Mouse (Mus musculus) embryonic facial prominence, embryonic 14.5 days (tissue): ENCODE results near the gene Eif1b. TPM values are rescaled to one million over a fixed set of nuclear protein-coding genes. Genes with fewer than 3 reads are reported as not detected.
A peak's percentile ranks its signal among the peaks of the same experiment; 100 is the strongest.
"Not testable (repeated sequence)": the region's sequence is repeated elsewhere in the genome, so short reads cannot be mapped to it uniquely, and the experiment has no call there.

Source experiments
- ATAC-seq: fragments of 200-750 bp; cut with Nextera tagmentation; 2 replicates; pipeline ENCODE4 v1.8.0; 2017; ENCODE audit warnings: low read depth, moderate number of reproducible peaks, moderate TSS enrichment
- DNase-seq: peaks from one replicate; pipeline ENCODE4 v3.0.0-alpha.2; 2015; ENCODE audit warnings: low spot score
- H3K27ac ChIP-seq: fragments of 300-500 bp; sonication (generic); replicated peaks from 2 replicates; pipeline ENCODE4 v1.5.1; 2014; ENCODE audit warnings: low read depth, mild to moderate bottlenecking, low read length, moderate library complexity
- H3K27me3 ChIP-seq: fragments of 300-500 bp; sonication (generic); replicated peaks from 2 replicates; pipeline ENCODE4 v1.6.1; 2014; ENCODE audit warnings: low read length; ENCODE audit not compliant: control insufficient read depth, insufficient read depth
- H3K36me3 ChIP-seq: fragments of 300-500 bp; sonication (generic); 2 replicates; pipeline ENCODE4 v1.6.1; 2014; ENCODE audit warnings: low read length, mixed read lengths; ENCODE audit not compliant: control insufficient read depth, insufficient read depth
- H3K4me1 ChIP-seq: fragments of 300-500 bp; sonication (generic); 2 replicates; pipeline ENCODE4 v1.6.1; 2014; ENCODE audit warnings: antibody characterized with exemption, low read length; ENCODE audit not compliant: control insufficient read depth, insufficient read depth
- H3K4me2 ChIP-seq: fragments of 300-500 bp; sonication (generic); 2 replicates; pipeline ENCODE4 v1.6.1; 2014; ENCODE audit warnings: low read depth, mild to moderate bottlenecking, low read length, moderate library complexity, mixed read lengths
- H3K4me3 ChIP-seq: fragments of 300-500 bp; sonication (generic); 2 replicates; pipeline ENCODE4 v1.5.1; 2014; ENCODE audit warnings: low read depth, mild to moderate bottlenecking, low read length
- H3K9ac ChIP-seq: fragments of 300-500 bp; sonication (generic); 2 replicates; pipeline ENCODE4 v1.6.1; 2014; ENCODE audit warnings: low read depth, mild to moderate bottlenecking, low read length, moderate library complexity, mixed read lengths
- H3K9me3 ChIP-seq: fragments of 300-500 bp; sonication (generic); 2 replicates; pipeline ENCODE4 v1.6.1; 2016; ENCODE audit warnings: low read length; ENCODE audit not compliant: control insufficient read depth
- WGBS: fragments of 180-500 bp; shearing (Covaris S2); extraction: QIAGEN DNeasy Blood & Tissue Kit; methylation state at CpG from one replicate; pipeline ENCODE4 v1.1.7; 2014; 5-methylcytosine and 5-hydroxymethylcytosine counted together
- polyA plus RNA-seq: library from polyadenylated mRNA; unstranded; fragments of >200 nt; fragmentation: Nextera tagmentation; extraction: Ambion mirVana; gene quantifications from 2 replicates; pipeline ENCODE4 v1.2.1, GENCODE M21; 2014

The Eif1b gene
- polyA plus RNA-seq, 1 experiment from 2014 or later = 160 TPM

GRCm38 (mm10) chr9:120528815-120529510, 36.9 kb downstream of the Eif1b start:
- H3K9ac ChIP-seq = no peak overlapping the region
- no peaks in the 10 kb centered on the region for H3K36me3 ChIP-seq
- ATAC-seq (no peak; the same call in 1 of the 2 replicates), DNase-seq (peak; percentile 61)
- no peak overlapping the region for H3K4me3 ChIP-seq
- no peaks in the 10 kb centered on the region for H3K9me3 ChIP-seq
- peak overlapping the region; percentile 29; the same call in 1 of the 2 replicates for H3K27ac ChIP-seq
- no peak overlapping the region for H3K4me2 ChIP-seq
- 70% methylated on average over 17 of the region's 17 CpGs for WGBS
- H3K27me3 ChIP-seq = no peaks in the 10 kb centered on the region
- H3K4me1 ChIP-seq = peaks cover 4% of the 10 kb centered on the region; the same call in 1 of the 2 replicates

DNA sequence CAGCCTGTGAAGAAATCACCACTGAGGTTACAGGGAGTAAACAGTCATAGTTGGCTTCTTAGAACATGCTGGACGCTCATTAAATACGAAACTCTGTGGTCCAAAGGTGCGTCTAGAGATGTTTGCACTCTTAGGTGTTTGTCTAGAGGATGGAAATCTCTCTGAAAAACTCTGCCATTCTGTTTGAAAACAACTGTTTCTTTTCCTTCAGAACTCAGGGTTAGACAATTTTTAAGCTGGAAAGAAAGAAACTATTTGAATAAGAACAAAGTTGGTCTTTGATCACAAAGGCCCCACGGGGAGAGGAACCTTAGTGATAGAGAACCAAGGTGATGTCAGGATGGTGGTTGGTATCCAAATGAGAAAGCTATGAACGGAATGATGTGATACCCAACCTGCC, 38.4 kb downstream of the Eif1b start:
- Histone ChIP-seq H3K27ac (no peak overlapping the region), H3K36me3 (no peaks in the 10 kb centered on the region), H3K9me3 (no peaks in the 10 kb centered on the region), H3K27me3 (no peaks in the 10 kb centered on the region), H3K9ac (no peak overlapping the region), H3K4me2 (no peak overlapping the region), H3K4me3 (no peak overlapping the region), H3K4me1 (peaks cover 4% of the 10 kb centered on the region; the same call in 1 of the 2 replicates)
- ATAC-seq (no peak), DNase-seq (no peak)
- 88% methylated on average over 5 of the region's 5 CpGs for WGBS

DNA sequence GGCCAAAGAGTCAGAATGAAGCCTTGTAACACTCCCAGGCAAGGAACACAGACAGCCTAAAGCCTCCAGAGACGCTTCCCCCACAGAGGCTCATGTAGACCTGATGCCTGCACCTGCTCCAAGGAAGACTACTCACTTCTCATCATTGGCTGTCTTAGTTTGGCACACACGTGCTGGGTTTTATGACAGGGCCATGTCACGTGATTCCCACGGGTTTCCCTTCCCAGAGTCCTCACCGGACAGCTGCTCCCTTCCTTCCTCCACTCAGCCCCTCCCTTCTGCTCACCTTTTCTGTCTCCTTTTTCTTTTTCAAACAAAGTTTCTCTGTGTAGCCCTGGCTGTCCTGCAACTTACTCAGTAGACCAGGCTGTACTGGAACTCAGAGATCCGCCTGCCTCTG, 40.0 kb downstream of the Eif1b start:
- Histone ChIP-seq H3K27ac (no peak overlapping the region), H3K4me2 (no peak overlapping the region), H3K4me3 (no peak overlapping the region), H3K36me3 (no peaks in the 10 kb centered on the region), H3K27me3 (no peaks in the 10 kb centered on the region), H3K4me1 (peaks cover 4% of the 10 kb centered on the region; the same call in 1 of the 2 replicates), H3K9me3 (no peaks in the 10 kb centered on the region), H3K9ac (no peak overlapping the region)
- ATAC-seq (no peak), DNase-seq (no peak)
- 85% methylated on average over 6 of the region's 6 CpGs for WGBS

DNA sequence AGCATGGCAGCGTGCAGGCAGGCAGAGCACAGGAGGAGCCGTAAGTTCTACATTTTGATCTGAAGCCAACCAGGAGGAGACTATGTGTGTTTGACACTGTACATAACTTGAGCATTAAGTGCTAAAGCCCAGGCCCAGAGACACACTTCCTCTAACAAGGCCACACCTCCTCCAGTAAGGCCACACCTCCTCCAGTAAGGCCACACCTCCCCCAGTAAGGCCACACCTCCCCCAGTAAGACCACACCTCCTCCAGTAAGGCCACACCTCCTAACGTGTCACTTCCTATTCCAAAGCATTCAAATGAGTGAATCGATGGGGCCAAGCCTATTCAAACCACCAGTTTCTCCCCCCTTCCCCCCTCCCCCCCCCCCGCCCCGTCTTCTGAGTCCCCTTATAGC, 40.7 kb downstream of the Eif1b start:
- Histone ChIP-seq H3K36me3 (no peaks in the 10 kb centered on the region), H3K4me2 (no peak overlapping the region), H3K27me3 (no peaks in the 10 kb centered on the region), H3K4me3 (no peak overlapping the region), H3K4me1 (peaks cover 4% of the 10 kb centered on the region; the same call in 1 of the 2 replicates), H3K9me3 (no peaks in the 10 kb centered on the region), H3K27ac (no peak overlapping the region), H3K9ac (no peak overlapping the region)
- DNase-seq (no peak), ATAC-seq (no peak)
- WGBS = 83% methylated on average over 6 of the region's 6 CpGs

- not testable (repeated sequence) for H3K36me3 ChIP-seq, H3K9ac ChIP-seq, H3K9me3 ChIP-seq, H3K4me3 ChIP-seq, H3K4me1 ChIP-seq, DNase-seq, H3K27me3 ChIP-seq, ATAC-seq, H3K4me2 ChIP-seq, H3K27ac ChIP-seq
- WGBS = 95% methylated on average over 8 of the region's 8 CpGs
These were observed 41.5 kb downstream of the Eif1b start for GRCm38 (mm10) chr9:120533446-120533950.

- no peak within 1 kb of the TSS for H3K27ac ChIP-seq
- peaks cover 14% of the 10 kb centered on the region; the same call in 1 of the 2 replicates for H3K27me3 ChIP-seq
These were observed 47.7 kb downstream of the Eif1b start, which contains the start of gene Entpd3 for GRCm38 (mm10) chr9:120539662-120540251. Gene Entpd3 (plus strand): TSS chr9:120539818.

GRCm38 (mm10) chr9:120541411-120541810, 49.4 kb downstream of the Eif1b start:
- Histone ChIP-seq H3K4me3 (no peak overlapping the region), H3K36me3 (no peaks in the 10 kb centered on the region), H3K27me3 (peaks cover 14% of the 10 kb centered on the region; the same call in 1 of the 2 replicates), H3K4me2 (peak overlapping the region; percentile 86; the same call in 1 of the 2 replicates), H3K27ac (no peak overlapping the region), H3K9ac (no peak overlapping the region), H3K9me3 (no peaks in the 10 kb centered on the region), H3K4me1 (peaks cover 12% of the 10 kb centered on the region; the same call in 1 of the 2 replicates)
- DNase-seq (peak; percentile 55), ATAC-seq (peak; percentile 42; the same call in 1 of the 2 replicates)
- WGBS = no CpG with 5 or more reads among the region's 2 CpGs

More at GRCm38 (mm10) chr9:120539662-120540251, 47.7 kb downstream of the Eif1b start, which contains the start of gene Entpd3:
- peaks cover 12% of the 10 kb centered on the region; the same call in 1 of the 2 replicates for H3K4me1 ChIP-seq
- H3K9me3 ChIP-seq = no peaks in the 10 kb centered on the region
- DNase-seq (peak; percentile 40), ATAC-seq (peak; percentile 51; the same call in 1 of the 2 replicates)
- H3K36me3 ChIP-seq = no peaks in the 10 kb centered on the region
- H3K9ac ChIP-seq = peak within 1 kb of the TSS; percentile 64
- peak within 1 kb of the TSS; percentile 46 for H3K4me3 ChIP-seq
- under 1% methylated on average over 16 of the region's 31 CpGs for WGBS
- H3K4me2 ChIP-seq = peak within 1 kb of the TSS; percentile 86

DNA sequence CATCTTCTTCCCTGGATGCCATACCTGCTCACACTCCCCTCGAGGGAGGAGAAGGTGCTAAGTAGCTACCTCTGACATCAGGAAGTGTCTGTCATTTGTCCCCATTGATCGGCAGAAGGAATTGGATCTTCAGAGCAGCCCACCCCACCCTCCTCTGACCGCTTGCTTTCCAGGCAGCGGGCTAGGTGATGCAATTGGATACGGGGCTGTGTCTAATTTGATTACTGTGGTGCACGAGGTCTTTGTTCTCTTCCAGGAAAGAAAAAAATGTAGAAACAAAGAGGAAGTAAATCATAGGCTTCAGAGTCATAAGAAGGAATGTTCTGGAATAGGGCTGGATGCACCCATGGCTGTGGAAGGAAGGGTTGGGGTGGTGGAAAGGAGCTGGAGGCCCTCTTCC, 50.2 kb downstream of the Eif1b start:
- under 1% methylated on average over 6 of the region's 6 CpGs for WGBS
- Histone ChIP-seq H3K36me3 (no peaks in the 10 kb centered on the region), H3K27me3 (peaks cover 14% of the 10 kb centered on the region; the same call in 1 of the 2 replicates), H3K9me3 (no peaks in the 10 kb centered on the region), H3K4me1 (peaks cover 17% of the 10 kb centered on the region), H3K9ac (no peak overlapping the region), H3K27ac (no peak overlapping the region), H3K4me2 (peak overlapping the region; percentile 30), H3K4me3 (no peak overlapping the region)
- ATAC-seq (peak; percentile 23; the same call in 1 of the 2 replicates), DNase-seq (peak; percentile 50)
